Mouse (Mus musculus): ENCODE data around the gene Crtap. TPM values are rescaled to one million over a fixed set of nuclear protein-coding genes. Genes with fewer than 3 reads are reported as not detected.
A peak's percentile ranks its signal among the peaks of the same experiment; 100 is the strongest.

The Crtap gene
- polyA plus RNA-seq (2015; fragmentation: Nextera tagmentation; extraction: Ambion mirVana), result 34.2 and 42.7 TPM in 2 replicates

- peaks cover 3% of the 10 kb centered on the region for H3K27me3 ChIP-seq
- peaks cover 7% of the 10 kb centered on the region for H3K4me1 ChIP-seq (replicated peaks)
- H3K4me3 ChIP-seq, result peak within 1 kb of the TSS; percentile 71
- H3K9me3 ChIP-seq, result no peaks in the 10 kb centered on the region
- peak within 1 kb of the TSS; percentile 81 for H3K9ac ChIP-seq
- H3K36me3 ChIP-seq, result no peaks in the 10 kb centered on the region
- under 1% methylated on average over 92 of the region's 96 CpGs for WGBS
- H3K27ac ChIP-seq (replicated peaks), result peak within 1 kb of the TSS; percentile 33; the same call in 1 of the 2 replicates
- H3K4me2 ChIP-seq, result peak within 1 kb of the TSS; percentile 87
- peak; percentile 75 for ATAC-seq (ENCODE audit: low read depth)
Measured at GRCm38 (mm10) chr9:114389905-114390748, at the start of gene Crtap. Gene Crtap (minus strand): TSS chr9:114390675.

GRCm38 (mm10) chr9:114435668-114436067 is 45.2 kb upstream of the Crtap start:
- H3K9me3 ChIP-seq, result peaks cover 8% of the 10 kb centered on the region; the same call in 1 of the 2 replicates

GRCm38 (mm10) chr9:114428103-114428834 is 37.8 kb upstream of the Crtap start:
- Histone ChIP-seq H3K9ac (no peak overlapping the region), H3K9me3 (peaks cover 6% of the 10 kb centered on the region), H3K4me1 (replicated peaks) (no peaks in the 10 kb centered on the region), H3K36me3 (peaks cover 23% of the 10 kb centered on the region), H3K4me2 (no peak overlapping the region), H3K27me3 (no peaks in the 10 kb centered on the region), H3K27ac (replicated peaks) (no peak overlapping the region), H3K4me3 (no peak overlapping the region)
- ATAC-seq (ENCODE audit: low read depth), result no peak
- WGBS, result 86% methylated on average over 12 of the region's 12 CpGs

More at GRCm38 (mm10) chr9:114435668-114436067, 45.2 kb upstream of the Crtap start:
- H3K4me2 ChIP-seq, result no peak overlapping the region
- H3K9ac ChIP-seq, result no peak overlapping the region
- no peak overlapping the region for H3K27ac ChIP-seq (replicated peaks)
- WGBS, result 74% methylated on average over 2 of the region's 2 CpGs
- H3K4me1 ChIP-seq (replicated peaks), result no peaks in the 10 kb centered on the region
- ATAC-seq (ENCODE audit: low read depth), result no peak
- H3K36me3 ChIP-seq, result peaks cover 38% of the 10 kb centered on the region
- H3K4me3 ChIP-seq, result no peak overlapping the region
- H3K27me3 ChIP-seq, result no peaks in the 10 kb centered on the region

GRCm38 (mm10) chr9:114427425-114427824 is 37.0 kb upstream of the Crtap start:
- Histone ChIP-seq H3K4me3 (no peak overlapping the region), H3K4me1 (replicated peaks) (no peaks in the 10 kb centered on the region), H3K4me2 (no peak overlapping the region), H3K36me3 (peaks cover 26% of the 10 kb centered on the region), H3K27me3 (no peaks in the 10 kb centered on the region), H3K9ac (no peak overlapping the region), H3K27ac (replicated peaks) (no peak overlapping the region), H3K9me3 (peaks cover 6% of the 10 kb centered on the region)
- no peak for ATAC-seq (ENCODE audit: low read depth)
- WGBS, result 95% methylated on average over 8 of the region's 8 CpGs

GRCm38 (mm10) chr9:114426201-114426600 is 35.7 kb upstream of the Crtap start:
- Histone ChIP-seq H3K27ac (replicated peaks) (no peak overlapping the region), H3K36me3 (peaks cover 22% of the 10 kb centered on the region), H3K27me3 (no peaks in the 10 kb centered on the region), H3K9ac (no peak overlapping the region), H3K4me2 (no peak overlapping the region), H3K4me3 (no peak overlapping the region), H3K4me1 (replicated peaks) (no peaks in the 10 kb centered on the region), H3K9me3 (peaks cover 6% of the 10 kb centered on the region)
- 94% methylated on average over 5 of the region's 5 CpGs for WGBS
- no peak for ATAC-seq (ENCODE audit: low read depth)

- H3K36me3 ChIP-seq, result peaks cover 17% of the 10 kb centered on the region
- no peaks in the 10 kb centered on the region for H3K27me3 ChIP-seq
- H3K4me2 ChIP-seq, result no peak overlapping the region
- no peak overlapping the region for H3K27ac ChIP-seq (replicated peaks)
- 94% methylated on average over 5 of the region's 5 CpGs for WGBS
- H3K4me3 ChIP-seq, result no peak overlapping the region
- no peak overlapping the region for H3K9ac ChIP-seq
- H3K4me1 ChIP-seq (replicated peaks), result no peaks in the 10 kb centered on the region
- peaks cover 6% of the 10 kb centered on the region for H3K9me3 ChIP-seq
- no peak for ATAC-seq (ENCODE audit: low read depth)
Measured at GRCm38 (mm10) chr9:114425576-114425975, 35.1 kb upstream of the Crtap start.

- Histone ChIP-seq H3K4me2 (no peak overlapping the region), H3K4me3 (no peak overlapping the region), H3K36me3 (peaks cover 17% of the 10 kb centered on the region), H3K4me1 (replicated peaks) (no peaks in the 10 kb centered on the region), H3K9ac (no peak overlapping the region), H3K27me3 (no peaks in the 10 kb centered on the region), H3K9me3 (peaks cover 6% of the 10 kb centered on the region), H3K27ac (replicated peaks) (no peak overlapping the region)
- WGBS, result 98% methylated on average over 7 of the region's 7 CpGs
- ATAC-seq (ENCODE audit: low read depth), result no peak
Measured at GRCm38 (mm10) chr9:114421797-114422196, 31.3 kb upstream of the Crtap start.

DNA sequence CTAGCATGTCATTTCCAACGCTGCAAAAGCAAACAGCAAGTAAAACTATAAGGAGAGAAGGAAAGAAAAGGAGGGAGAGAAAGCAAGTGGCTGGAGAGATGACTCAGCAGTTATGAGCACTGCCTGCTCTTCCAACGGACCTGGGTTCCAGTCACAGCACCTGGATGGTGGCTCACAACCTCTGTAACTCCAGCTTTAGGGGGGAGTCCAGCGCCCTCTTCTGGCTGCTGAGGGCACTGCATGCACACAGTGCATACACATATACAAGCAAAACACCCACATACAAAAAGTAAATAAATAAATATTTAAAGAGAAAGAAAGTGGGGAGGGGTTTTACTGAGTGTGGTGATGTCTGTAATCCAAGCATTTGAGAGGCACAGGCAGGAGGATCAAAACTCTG is 30.6 kb upstream of the Crtap start:
- H3K4me3 ChIP-seq, result no peak overlapping the region
- H3K9me3 ChIP-seq, result peaks cover 6% of the 10 kb centered on the region
- no peak overlapping the region for H3K27ac ChIP-seq (replicated peaks)
- 70% methylated on average over 3 of the region's 3 CpGs for WGBS
- ATAC-seq (ENCODE audit: low read depth), result no peak
- H3K27me3 ChIP-seq, result no peaks in the 10 kb centered on the region
- no peak overlapping the region for H3K9ac ChIP-seq
- no peak overlapping the region for H3K4me2 ChIP-seq
- H3K36me3 ChIP-seq, result peaks cover 17% of the 10 kb centered on the region
- H3K4me1 ChIP-seq (replicated peaks), result no peaks in the 10 kb centered on the region

DNA sequence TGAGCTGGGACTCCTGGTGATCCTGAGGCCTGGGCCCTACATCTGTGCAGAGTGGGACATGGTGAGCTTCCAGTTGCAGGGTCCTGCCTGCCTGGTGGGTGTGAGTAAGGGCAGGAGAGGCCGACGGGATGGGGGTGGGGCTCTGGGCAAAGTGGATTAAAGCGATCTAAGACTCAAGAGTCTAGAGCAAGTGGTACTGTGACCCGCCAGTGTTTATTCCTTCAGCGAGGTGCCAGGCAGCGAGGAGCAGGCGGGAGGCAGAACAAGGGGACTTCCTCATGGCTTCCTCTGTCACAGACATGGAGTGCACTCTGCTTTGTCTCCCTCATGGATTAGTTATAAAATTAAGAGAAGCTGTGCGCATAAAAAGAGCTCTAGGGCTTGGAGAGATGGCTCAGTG is 30.0 kb upstream of the Crtap start:
- Histone ChIP-seq H3K4me2 (no peak overlapping the region), H3K36me3 (peaks cover 12% of the 10 kb centered on the region), H3K4me3 (no peak overlapping the region), H3K4me1 (replicated peaks) (no peaks in the 10 kb centered on the region), H3K27me3 (no peaks in the 10 kb centered on the region), H3K9me3 (peaks cover 4% of the 10 kb centered on the region), H3K27ac (replicated peaks) (no peak overlapping the region), H3K9ac (no peak overlapping the region)
- WGBS, result 91% methylated on average over 8 of the region's 8 CpGs
- no peak for ATAC-seq (ENCODE audit: low read depth)

DNA sequence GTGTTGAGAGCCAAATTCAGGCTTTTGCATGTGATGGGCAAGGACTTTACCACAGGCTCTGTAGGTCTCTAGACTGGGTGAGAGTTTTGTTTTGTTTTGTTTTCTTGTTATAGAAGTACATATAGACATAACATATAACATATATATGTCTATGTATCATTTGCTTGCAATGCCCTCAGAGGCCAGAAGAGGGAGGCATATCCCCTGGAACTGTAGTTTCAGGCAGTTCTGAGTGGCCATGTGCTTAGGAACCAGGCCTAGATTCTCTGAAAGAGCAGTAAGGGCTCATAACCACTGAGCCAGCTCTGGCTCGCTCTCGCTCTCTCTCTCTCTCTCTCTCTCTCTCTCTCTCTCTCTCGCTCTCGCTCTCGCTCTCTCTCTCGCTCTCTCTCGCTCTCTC is 27.7 kb upstream of the Crtap start:
- Histone ChIP-seq H3K9me3 (no peaks in the 10 kb centered on the region), H3K4me2 (no peak overlapping the region), H3K27ac (replicated peaks) (no peak overlapping the region), H3K4me3 (no peak overlapping the region), H3K9ac (no peak overlapping the region), H3K4me1 (replicated peaks) (no peaks in the 10 kb centered on the region), H3K36me3 (peaks cover 6% of the 10 kb centered on the region; the same call in 1 of the 2 replicates), H3K27me3 (no peaks in the 10 kb centered on the region)
- WGBS, result 74% methylated on average over 7 of the region's 7 CpGs
- no peak for ATAC-seq (ENCODE audit: low read depth)

- Histone ChIP-seq H3K9ac (no peak overlapping the region), H3K27me3 (no peaks in the 10 kb centered on the region), H3K4me1 (replicated peaks) (no peaks in the 10 kb centered on the region), H3K9me3 (no peaks in the 10 kb centered on the region), H3K36me3 (peaks cover 10% of the 10 kb centered on the region), H3K27ac (replicated peaks) (no peak overlapping the region), H3K4me2 (no peak overlapping the region), H3K4me3 (no peak overlapping the region)
- no peak for ATAC-seq (ENCODE audit: low read depth)
- 93% methylated on average over 21 of the region's 21 CpGs for WGBS
Measured at GRCm38 (mm10) chr9:114416646-114417517, 26.4 kb upstream of the Crtap start.
